Mouse (Mus musculus) right cerebral cortex, postnatal 10 days (tissue): Measurements from ENCODE around the gene Serpine1.
"Not testable (repeated sequence)": the region's sequence is repeated elsewhere in the genome, so short reads cannot be mapped to it uniquely, and the experiment has no call there.

Experiments used
- DNase-seq, 2 experiments: peaks; one replicate each; pipeline ENCODE4 v3.0.0; 2021; ENCODE audit warnings: low spot score in 2 of 2

Serpine1 gene

DNA sequence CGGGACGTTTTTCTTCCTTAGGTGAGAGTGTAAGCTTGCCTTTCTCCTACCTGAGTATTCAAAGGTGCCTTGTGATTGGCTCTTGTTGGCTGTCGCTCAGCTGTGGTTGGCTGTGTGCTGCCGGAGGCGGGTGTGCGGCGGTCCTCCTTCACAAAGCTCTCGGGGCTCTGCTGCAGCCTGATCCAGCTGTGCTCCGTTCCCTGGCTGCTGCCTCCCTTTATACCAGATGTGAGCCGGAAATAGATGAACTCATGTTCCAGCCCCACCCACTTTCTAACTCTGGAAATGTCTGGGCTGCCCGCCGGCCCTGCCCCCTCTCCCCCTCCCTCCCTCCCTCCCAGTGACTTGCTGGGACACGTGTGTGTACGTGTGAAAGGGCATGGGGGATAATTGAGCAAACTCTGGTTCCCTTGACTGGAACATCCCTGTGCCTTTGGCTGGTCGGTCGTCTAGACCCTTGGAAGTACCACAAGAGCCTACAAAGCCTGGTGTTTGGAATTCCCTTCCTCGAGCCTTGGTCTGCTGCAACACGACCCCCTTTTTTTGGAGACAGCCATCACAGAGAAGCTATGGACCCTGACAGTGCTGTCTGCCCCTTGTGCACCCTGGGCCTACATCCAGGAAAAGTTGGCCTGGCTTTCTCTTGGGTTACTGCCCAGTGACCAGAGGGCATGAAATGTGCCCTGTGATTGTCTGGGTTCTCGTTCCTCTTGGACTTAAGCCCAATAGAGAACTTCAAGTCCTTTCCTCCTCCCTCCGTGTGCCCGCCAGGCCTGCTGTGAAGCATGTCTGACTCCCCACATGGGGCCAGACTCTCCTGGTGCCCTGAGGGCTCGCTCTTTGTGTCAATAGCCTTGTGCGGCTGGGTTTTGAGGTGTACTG, at the start of gene Serpine1:
Serpine1 (minus strand) TSS at position 190 of the 882 bp plus-strand sequence.
- DNase-seq = peak; percentile 84 to 87

DNA sequence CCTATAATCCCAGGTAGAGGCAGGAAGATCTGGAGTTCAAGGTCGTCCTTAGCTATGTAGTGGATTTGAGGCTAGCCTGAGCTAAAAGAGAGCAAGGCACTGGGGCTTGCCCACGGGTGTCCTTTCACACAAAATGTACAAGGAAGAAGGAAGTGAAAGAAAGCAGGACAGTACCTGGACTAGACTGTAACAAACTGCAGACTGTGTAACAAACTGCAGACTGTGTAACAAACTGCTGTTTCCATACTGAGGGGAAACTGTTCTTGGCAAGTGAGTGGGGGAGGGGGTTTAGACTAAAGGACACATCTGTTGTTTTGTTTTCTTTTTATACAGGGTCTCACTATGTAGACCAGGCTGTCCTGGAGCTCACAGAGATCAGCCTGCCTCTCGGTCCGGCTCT, 49.2 kb upstream of the Serpine1 start:
- no peak for DNase-seq

DNA sequence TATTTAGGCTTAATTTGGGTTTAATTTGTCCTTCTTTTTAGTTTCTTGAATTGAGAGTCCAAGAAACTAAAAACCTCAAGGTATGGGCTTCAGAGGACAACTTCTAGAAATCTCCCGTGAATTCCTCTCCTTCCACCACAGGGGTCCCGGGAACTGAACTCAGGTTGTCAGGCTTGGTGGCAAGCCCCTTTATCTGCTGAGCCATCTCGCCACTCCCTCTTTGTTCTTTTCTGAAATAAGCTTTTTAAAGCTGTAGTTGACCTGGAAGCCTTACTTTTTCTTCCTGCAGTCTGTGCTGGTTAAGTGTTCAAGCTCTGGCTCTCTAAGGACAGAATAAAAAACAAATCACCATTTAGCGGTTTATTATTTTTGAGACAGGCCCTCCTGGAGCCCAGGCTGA, 46.8 kb upstream of the Serpine1 start:
- DNase-seq = no peak

DNA sequence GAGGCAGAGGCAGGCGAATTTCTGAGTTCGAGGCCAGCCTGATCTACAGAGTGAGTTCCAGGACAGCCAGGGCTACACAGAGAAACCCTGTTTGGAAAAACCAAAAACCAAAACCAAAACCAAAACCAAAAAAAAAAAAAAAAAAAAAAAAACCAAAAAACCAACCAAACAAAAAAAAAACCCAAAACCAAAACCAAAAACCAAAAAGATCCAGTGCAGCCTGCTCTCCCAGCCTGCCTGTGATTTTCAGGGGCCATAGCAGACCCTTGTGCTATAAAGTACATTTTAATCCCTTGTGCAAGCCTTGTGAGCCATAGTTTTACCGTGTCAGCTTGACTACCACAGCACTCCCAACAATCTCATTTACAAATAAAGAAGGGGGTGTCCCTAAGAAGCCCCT, 45.9 kb upstream of the Serpine1 start:
- DNase-seq = not testable (repeated sequence)

DNA sequence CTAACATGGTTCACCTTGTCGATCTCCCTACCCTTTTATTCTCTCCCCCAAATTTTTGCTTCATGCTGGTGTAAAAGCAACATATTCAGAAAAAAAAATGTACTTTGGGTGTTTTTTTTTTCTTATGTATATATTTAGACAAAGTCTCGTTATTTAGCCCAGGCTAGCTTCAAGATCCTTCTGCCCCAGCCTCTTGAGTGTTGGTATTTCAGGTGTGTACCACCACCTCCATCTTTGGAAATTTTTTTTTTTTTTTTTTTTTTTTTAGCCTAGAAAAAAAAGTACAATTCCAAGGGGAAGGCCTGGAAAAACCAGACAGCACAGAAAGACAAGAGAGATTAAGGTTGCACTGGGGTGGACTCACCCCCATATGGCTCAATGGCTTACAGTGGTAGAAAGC, 44.9 kb upstream of the Serpine1 start:
- DNase-seq = no peak

GRCm38 (mm10) chr5:137115866-137116847, 44.1 kb upstream of the Serpine1 start, which contains the start of gene Trim56:
Trim56 (minus strand) TSS chr5:137116209.
- DNase-seq = peak in 1 of 2 experiments; percentile 47

- DNase-seq = no peak
These were observed 43.0 kb upstream of the Serpine1 start for GRCm38 (mm10) chr5:137114891-137115561.

GRCm38 (mm10) chr5:137111542-137112408, 39.7 kb upstream of the Serpine1 start:
- no peak for DNase-seq

DNA sequence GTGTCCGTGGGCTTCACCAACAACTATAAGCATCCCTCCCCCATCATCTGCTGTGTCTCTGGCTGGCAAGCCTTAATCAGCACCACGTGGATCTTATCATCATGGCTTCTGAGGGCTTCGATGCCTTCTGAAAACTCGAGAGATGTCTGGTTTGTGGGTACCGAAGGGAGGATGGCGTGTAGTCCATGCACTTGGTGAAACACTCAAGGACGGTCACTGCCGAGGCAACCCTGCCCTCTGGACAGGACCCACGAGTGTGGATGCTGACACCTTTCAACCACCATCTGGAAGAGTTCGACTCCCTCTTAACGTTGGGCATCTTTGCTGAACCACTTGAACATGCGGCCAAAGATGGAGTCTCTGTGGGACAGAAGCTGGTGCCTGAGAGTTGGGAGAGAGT, 38.8 kb upstream of the Serpine1 start:
- no peak for DNase-seq

DNA sequence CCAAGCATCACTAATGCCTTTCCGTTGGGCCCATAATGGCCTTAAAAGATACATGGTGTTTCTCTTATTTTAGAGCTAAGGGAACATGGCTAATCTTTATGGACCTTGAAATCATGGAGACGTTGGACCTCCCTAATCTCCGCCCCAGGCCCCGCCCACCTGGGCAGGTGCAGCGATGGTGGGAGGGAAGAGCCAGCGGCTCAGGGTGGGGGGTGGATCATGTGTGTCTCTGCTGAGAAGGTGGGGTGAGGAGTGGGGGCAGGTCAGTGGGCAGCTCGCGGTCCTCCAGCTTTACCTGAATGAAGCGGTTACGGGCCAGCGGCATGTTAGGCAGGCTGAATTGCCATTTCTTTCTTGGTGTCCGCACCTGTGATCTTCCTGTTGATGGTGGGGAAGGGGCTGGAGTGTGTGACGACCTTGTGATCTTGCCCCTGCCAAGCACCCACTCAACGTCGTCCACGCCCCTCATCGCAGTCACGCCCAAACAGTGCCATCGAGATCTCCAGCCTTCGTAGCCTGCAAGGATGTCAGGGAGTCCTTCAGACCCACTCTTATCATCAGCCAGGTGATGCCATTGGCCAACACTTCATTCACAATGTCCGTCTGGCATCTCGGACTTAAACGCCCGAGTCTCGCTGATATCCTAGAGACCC, 38.0 kb upstream of the Serpine1 start:
- DNase-seq = no peak

DNA sequence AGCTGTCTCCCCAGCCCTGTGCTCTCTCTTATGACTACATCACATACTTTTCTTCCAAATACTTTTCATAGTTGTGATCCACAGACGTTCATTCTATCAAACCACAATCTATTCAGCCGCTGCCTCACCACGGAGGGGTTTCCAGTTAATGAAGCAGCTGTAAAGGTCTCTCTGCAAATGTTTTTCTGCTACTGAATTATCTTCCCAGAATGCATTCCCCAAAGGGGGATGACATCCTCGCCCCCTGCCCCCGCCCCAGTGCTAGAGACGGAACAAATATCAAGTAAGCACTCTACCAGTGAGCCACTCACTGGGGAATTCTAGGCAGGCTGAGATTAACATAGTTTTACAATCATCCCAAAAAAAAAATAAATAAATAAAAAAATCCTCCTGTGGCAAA, 36.0 kb upstream of the Serpine1 start:
- no peak for DNase-seq

DNA sequence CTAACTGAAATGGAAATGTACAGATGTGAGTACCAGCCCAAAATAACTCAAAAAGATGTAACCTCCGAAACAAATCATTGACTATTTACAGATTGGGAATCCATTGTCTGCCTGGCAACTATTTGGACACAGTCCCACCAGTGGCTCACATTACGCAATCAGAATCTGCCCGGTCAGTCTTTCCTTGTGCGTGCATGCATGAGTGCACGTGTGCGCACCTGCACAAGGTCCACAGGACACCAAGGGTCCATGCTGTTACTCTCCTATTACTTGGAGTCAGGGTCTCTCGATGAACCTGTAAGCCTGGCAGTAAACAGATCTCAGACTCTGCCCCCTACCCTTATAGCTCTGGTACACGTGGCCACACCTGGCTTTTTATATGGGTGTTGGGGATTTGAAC, 35.6 kb upstream of the Serpine1 start:
- no peak for DNase-seq

DNA sequence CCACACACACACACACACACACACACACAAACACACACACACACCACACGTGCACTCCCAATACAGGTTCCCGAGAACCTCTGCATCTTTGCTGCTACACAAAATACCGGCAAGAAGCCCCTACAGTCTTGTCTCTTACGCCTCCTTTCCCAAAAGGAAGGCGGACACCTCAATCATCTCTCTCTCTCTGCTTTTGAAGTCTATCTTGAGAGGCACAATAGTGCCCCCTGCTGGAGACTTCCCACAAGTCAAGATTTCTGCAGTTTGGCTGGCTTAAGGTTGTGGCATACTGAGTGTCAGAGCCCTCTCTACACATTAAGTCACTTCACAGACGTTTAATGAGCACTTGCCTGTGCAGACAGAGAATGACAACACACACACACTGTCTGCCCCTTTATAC, 35.0 kb upstream of the Serpine1 start:
- DNase-seq = peak; percentile 84 to 91

DNA sequence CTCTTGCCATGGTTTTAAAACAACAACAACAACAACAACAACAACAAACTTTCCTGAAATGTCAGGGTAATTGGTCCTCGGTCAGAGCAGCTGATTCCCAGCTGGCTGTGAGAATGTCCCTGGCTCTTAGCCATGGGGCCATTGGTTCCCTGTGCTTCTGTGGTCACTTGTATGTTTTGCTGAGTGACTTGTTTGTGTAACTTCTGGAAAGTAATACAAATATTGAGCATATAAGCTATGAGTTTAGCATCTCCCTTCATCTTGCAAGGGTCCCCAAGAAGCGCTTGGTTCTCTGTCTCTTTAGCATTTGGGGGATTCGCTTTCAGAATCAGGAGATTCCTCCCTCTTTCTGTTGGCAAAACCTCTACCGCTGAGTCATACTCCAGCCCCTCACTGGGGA, 34.4 kb upstream of the Serpine1 start:
- no peak for DNase-seq

DNA sequence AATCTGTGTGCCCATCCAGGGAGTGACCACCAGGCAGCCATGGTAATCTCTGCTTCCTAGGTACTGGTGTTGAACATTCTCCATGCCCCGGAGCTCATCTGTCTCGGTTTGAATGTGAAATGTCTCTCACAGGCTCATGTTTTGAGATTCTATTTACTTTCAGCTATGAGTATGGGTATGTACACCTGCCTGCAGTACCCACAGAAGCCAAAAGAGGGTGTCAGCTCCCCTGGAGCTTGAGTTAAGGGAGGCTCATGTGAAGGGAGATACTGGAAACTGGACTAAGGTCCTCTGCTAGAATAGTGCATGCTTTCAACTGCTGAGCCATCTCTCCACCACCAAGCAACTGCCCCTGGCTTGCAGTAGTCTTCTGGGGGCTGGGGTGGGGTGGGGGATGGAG, 31.9 kb upstream of the Serpine1 start:
- no peak for DNase-seq

GRCm38 (mm10) chr5:137102575-137103522, 30.8 kb upstream of the Serpine1 start:
- peak; percentile 47 to 49 for DNase-seq

DNA sequence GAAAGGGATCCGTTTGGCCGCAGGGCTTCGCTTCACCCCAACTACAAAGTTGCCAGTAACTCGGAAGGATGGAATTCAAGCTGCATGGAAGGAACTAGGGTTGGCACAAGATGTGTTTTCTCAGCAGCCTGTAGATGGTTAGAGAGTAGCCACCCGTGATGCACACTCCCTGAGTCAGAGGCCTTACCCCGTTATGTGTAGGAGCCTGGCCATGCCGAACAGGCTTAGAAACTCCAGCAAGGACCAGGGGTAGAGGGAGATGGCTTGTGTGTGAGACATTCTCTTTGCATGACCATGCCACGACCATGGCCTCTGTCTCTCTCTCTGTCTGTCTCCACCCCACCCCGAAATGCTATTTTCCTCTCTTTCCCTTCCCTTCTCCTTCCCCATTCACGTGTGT, 30.0 kb upstream of the Serpine1 start:
- DNase-seq = no peak

DNA sequence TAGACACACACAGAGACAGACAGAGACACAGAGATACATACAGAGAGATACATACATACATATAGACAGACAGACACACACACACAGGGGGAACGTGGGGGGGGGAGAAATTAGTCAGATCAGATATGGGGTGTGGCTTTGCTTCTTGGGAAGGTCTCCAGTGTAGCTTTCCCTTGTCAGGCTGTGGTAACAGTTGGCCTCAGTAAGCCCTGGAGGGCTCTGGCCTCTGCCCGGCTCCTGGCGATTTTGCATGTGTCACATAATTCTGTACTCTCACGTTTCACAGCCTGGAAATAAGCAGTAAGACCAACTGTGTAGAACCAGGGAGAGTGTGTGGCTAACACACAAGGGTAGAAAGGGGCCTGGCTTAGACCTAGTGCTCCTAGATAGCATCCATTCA, 28.6 kb upstream of the Serpine1 start:
- no peak for DNase-seq

GRCm38 (mm10) chr5:137098418-137098817, 26.4 kb upstream of the Serpine1 start:
- DNase-seq = no peak
